Mouse (Mus musculus): ENCODE measurements around the gene Aim2. TPM values are rescaled to one million over a fixed set of nuclear protein-coding genes. Genes with fewer than 3 reads are reported as not detected.

Aim2 gene
- total RNA-seq, 2 experiments from 2014 or later = 3.1 to 3.3 TPM

DNA sequence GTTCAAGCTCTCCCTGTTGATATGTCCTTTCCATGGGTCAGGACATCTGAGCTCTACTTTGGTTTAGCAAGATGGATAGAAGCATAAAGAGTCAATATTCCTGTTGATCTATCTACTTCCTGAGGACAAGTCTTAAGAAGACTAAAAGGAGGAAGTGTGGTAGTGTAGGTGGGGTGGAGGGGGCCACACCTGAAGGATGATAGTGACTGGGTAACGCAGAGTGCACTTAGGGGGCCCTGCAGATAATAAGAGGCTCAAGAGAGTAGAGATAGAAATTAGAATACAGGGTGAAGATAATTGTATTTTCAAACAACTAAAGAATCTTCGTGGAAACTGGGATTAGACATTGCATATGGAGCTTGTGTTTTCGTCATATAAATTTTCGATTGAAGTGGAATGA is 5.6 kb upstream of the Aim2 start:
- no peak for DNase-seq (ENCODE audit: low spot score in 2 of 2)

DNA sequence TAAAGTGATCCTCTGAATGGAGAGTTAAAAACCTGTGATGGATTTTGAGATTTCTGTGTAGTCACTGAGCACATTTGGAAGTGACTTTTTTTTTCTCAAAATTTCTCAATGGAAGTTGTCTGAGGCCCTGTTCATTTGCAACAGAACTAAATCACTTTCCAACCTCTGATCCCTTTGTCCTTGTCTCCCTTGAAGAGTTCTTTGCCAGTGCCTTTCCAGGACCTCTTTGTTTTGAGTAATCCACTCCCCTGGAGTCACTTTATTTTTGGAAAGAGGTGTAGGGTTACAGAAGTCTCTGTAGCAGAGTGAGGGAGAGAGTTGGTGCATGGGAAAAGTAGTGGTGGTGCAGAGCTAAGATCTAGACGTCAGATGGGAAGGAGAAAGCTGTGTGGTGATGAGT is 2.2 kb upstream of the Aim2 start:
- DNase-seq (ENCODE audit: low spot score in 2 of 2) = no peak

DNA sequence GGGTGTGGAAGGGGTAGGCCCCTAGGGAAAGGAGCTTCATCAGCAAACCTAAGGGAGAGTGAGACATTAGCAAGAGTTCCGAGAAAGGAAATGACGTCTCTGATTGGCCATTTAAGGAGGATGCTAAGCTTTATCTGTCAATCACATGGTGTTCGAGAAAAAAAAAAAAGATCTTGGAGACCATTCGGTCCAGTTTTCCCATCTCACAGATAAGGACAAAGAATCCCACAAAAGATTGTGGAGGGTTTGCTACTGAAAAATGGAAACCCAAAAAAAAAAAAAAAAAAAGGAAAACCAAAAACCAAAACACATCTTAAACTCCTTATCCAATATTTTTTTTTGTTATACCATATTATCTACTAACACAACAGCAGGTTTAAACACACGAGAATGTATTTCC is 1.5 kb upstream of the Aim2 start:
- no peak for DNase-seq (ENCODE audit: low spot score in 2 of 2)

DNA sequence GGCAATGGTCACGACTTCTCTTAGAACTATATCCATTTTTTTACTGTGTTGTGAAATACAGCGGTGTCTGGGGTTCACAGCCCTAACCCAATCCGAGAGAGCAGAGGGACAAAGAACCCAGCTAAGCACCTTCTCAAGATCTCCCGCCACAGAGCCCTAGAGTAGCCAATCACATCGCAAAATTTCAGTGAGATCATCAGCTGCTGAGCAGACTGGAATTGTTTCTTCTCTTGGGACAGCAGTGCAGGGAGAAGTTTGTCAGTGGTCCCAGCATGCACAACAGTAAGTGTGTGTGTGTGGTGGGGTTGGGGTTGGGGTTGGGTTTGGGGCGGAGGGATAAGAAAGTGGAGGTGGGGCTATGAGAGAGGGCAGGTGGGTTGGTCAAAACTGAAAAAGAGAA is 733 bp upstream of the Aim2 start:
- no peak for DNase-seq (ENCODE audit: low spot score in 2 of 2)

DNA sequence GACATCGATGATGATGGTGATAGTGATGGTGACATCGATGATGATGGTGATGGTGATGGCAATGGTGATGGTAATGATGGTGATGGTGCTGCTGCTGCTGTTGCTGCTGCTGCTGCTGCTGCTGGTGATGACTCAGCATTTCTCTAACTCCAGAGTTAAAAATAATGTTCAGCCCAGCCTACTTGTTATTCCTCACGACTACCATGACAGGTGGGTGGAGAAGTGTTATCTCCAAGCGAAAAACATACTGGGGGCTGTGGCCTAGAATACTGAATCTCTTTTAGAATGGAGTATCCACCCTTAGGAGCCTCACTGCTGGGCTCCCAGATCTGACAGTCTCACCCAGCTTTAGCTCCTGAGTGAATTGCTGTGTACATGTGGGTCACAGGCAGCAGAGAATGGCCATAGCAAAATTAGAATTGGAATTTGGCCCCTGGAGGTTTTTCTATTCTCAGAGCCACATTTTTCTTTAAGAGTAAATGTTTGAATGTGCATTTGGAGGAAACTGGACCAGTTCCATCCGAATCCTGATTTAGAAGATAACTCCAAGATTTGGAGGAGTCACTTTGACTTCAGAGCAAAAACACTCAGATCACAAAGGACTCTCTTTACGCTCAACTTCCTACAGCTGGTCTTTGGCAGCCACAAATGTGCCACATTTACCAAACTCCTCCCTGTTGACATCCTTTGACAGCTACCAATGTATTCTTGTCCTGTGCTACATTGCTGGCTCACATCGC is 4.6 kb downstream of the Aim2 start:
- DNase-seq (ENCODE audit: low spot score in 2 of 2) = no peak

DNA sequence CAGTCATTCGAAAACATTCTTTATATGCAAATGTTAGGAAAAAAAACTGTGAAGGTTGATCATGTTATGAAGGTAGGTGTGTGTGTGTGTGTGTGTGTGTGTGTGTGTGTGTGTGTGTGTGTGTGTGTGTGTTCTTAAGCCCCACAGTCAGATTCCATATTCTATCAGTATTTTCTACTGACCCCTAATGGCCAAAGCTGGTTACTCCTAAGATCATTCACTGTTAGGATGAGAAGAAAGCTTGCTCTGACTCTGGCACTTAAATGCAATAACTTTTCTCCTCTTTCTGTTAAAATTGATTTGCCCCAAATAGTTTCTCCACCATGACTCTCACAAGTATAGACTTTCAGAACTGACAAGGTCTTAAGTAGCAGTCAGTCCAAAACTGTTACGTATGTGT is 6.0 kb downstream of the Aim2 start:
- no peak for DNase-seq (ENCODE audit: low spot score in 2 of 2)

DNA sequence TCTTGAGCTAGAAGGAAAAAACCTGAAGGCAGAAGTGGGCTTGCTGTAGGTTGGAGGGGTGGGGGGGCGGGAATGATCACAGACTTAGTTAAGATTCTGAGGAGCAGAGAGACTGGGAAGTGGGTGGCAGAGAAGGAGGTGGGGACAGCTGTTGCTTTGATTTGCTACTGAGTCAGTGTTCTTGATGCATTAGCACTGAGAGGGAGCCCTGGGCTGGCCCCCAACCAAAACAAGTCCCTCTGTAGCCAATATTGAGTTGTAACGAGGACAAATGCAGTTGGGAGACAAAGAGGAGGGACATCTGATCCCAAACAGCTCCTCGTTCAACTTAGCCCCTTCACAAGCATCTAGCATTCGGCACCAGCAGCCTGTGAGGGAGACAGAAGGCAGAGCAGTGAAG is 7.1 kb downstream of the Aim2 start:
- DNase-seq (ENCODE audit: low spot score in 2 of 2) = peak in 1 of 2 experiments; percentile 73

DNA sequence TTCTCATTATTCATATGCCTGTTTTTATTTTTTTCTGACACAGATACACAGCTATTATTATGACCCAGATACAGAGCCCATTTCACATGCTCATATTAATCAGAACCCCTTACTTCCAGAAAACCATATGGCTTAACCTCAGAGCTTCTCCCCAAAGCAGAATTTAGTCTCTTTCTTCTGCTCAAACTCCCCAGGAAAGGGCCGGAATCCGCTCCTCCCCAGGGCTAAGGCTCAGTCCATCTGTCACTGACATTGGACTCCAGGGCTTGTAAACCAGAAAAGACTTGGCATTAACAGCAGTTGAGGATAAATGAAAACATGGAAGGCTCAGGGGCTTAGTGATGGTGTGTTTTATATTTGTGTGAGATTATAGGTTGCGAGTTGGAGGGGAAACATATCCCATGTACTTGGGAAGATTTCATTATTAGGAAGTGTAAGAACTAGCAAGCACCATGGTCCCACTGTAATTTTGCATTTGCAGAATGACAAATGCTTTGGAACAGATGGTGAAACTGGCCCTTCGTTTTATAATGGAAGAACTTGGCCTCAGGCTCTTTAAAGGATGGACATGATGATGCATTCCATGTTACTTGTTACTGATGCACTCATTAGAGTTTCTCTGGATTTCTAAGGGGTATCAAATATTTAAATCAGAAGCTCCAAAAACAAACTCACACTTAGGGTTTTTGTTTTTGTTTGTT is 9.1 kb downstream of the Aim2 start:
- no peak for DNase-seq (ENCODE audit: low spot score in 2 of 2)

DNA sequence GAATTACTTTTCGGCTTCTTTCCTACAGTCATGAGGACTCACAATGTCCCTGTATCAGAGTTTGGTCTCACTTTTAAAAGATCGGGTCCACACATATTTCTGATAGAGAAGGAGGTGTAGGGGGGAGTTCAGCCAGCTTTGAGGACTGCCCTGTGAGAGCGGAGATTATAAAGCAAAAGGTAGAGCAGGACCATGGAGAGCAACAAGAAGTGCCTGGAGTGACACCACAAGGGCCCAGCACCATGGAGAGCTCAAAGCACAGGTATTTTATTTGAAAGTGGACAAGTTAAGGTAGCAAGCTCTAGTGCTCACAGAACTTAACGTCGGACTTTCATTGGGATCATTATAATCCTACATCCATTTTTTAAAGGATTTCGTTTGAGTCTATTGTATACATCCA is 11.0 kb downstream of the Aim2 start:
- DNase-seq (ENCODE audit: low spot score in 2 of 2) = no peak

DNA sequence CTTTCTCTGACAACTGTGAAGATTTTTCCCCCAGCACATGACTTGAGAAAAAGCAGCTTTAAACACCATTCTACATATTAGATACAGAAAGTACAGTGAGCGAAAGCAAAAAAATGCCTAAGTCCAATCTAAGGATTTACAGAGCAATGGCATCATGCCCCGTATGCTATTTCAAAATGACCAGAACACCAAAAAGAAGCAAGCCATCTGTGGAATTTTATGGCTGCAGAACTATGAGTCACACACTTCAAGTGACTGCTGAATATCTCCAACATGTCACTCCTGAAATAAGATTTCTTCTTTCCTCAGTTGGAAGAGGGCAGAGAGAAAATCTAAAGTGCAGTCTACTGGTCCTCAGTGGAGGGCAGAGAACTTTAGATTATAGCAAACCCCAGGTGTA is 12.8 kb downstream of the Aim2 start:
- DNase-seq (ENCODE audit: low spot score in 2 of 2) = no peak

DNA sequence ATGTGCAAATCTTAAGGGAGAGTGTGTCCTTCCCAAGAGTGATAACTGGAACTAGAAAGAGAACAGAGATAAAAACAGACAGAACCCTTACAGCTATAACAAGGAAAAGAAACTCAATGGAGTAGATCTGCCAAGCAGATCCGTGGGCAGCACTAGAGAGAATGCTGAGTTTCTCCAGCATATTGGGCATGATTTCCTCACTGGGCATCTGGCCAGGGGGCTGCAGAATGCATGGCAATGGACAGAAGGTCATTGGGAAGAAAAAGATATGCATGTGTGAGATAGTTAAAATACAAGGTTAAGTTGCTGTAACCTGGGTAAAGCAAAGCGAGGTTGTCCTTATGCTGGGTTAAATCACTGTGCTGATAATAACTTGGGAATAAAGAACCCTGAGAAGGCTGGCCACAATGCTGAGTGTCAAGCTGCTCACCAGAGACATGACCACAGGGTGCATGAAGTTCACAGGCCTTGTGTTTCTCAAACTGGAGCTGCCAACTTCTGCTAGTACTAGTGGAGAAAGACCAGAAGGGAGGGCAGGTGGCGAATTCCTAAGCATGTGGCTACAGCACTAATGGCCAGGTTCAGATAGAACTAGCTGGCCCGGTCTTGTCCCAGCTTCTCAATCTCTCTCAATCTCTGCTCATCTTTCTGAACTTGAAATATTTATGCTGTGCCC is 13.6 kb downstream of the Aim2 start:
- DNase-seq (ENCODE audit: low spot score in 2 of 2) = no peak

DNA sequence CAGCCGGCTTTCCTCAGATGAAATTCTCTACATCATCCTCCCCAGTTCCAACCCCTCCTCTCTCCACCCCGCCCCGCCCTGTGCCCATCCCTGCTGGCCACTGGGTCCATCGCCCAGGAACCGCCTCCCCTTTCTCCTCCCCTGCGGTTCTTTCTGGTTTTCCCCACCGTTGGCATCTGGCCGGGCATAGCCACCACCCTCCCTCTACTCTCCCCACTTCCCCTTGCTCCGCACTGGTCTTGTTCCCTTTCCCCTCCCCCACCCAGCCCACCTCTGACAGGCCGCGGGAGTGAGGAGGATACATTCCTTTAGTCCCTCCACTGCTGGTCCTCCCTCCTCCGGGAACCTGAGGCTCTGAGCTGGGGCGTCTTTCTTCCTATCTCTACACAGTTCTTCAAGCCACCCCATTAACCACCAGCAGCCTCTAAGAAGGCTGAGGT is 15.3 kb downstream of the Aim2 start:
- no peak for DNase-seq (ENCODE audit: low spot score in 2 of 2)

DNA sequence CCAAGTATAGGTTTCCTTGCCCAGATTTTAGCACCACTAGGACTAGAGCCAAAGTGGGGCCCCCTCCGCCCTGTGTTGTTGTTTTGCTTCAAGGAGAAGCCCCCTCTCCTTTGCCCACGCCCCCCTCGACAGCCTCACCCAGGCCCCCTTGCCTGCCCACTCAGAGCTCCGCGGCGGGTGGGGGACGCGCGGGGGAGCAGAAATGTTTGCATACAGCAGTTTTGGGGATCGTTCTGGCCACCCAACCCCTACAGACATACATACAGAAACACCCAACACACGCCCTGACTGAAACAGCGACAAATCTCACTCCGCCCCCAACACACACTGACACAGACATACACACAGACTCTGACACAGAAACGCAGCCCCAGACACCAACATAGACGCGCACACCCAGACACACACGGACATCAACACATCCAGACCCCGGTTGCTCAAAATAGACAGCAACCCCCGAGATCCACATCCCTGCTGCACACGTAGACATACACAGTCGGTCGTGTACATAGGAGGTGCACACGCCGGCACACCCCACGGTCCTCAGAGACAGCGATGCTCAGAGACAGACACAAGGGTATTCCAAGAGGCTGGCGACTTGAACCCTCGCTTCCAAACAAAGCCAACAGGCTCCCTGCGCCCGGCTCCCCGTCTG is 16.1 kb downstream of the Aim2 start:
- peak in 1 of 2 experiments; percentile 68 for DNase-seq (ENCODE audit: low spot score in 2 of 2)

DNA sequence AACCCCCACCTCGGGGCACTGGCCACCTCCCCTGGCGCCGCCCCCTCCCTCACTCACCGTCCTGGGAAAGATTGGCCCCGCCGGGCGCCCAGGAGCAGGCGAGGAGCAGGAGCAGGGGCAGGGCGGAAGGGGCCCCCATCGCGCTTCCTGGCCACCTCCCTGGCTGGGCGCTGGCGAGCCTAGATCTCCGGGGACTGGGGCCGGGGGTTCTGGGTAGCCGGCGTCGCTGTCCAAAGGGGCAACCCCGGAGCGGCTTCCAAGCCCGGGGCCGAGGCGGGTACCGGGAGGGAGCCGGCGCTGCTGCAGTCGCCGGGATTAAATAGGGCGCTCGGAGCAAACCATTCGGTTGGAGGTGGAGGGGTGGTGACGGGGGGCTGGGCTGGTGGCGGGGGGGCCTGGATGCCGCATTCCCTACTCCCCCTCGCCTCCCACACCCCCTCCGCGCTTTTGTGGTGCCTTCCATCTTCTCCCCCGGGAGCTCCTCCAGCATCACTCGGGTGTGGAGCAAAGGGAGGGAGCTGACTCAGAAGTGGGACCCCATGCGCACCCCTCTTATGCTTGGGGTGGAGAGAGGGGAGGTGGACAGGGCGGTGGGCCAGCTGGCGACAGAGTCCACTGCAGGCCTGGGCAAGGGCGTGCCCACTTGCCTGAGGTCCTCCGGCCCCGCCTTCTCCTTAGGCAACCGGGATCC is 16.8 kb downstream of the Aim2 start, which contains the start of gene Cadm3:
Gene Cadm3, minus strand, starts transcription at position 340 of the 691 bp plus-strand sequence.
- peak; percentile 79 to 85 for DNase-seq (ENCODE audit: low spot score in 2 of 2)

DNA sequence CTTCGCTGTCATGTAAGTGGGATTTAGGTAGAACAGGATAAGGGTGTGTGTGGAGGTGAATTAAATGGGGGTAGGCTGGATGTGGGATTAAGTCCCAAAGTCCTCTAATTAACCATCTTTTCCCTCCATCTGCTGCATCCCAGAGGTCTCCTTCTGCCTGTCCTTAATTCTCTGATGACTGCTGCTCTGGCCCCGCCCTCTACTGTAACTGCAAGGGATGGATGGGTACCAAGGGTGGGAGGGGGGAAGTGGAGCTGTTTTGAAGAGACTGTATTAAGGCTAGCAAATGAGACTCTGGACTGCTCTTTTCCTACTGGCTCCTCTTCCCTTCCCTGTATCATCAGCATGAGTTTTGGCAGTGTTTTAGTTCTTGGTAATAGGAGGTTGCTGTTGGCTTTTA is 18.9 kb downstream of the Aim2 start:
- no peak for DNase-seq (ENCODE audit: low spot score in 2 of 2)

DNA sequence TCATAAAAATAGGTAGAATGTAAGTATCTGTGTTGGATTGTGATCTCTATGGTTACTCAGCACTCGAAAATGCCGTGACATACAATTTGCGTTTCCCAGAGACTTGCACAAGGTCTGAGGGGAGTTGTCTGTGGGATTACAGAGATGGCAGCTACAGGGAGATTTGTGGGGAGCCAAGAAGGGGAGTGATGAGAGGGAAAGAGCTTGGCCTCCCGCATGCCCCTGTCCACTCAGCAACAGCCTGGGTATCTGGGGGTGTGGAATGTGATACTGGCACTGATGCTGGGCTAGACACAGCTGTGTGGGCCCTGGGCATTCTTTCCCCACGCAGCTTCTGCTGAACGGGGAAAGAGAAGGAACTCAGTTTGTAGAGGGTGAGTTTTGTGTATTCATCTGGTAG is 19.8 kb downstream of the Aim2 start:
- DNase-seq (ENCODE audit: low spot score in 2 of 2) = no peak

DNA sequence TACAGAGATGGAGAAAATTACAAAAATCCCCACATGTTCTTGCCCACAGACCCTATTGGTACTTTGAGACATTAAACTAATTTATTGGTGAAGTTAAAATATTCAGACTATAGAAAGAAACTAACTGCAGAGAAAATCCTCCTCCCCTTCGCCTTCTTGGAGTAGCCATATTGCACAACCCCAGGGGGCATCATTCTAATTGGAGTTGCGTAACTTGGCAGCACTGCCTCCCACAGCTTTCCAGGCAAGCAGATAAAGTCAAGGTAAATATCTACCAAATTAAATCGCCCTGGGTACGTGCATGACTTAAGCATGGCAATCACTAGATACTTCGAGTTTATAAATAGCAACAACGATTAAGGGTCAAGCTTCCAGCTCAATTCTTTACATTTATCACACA is 20.9 kb downstream of the Aim2 start:
- DNase-seq (ENCODE audit: low spot score in 2 of 2) = no peak

DNA sequence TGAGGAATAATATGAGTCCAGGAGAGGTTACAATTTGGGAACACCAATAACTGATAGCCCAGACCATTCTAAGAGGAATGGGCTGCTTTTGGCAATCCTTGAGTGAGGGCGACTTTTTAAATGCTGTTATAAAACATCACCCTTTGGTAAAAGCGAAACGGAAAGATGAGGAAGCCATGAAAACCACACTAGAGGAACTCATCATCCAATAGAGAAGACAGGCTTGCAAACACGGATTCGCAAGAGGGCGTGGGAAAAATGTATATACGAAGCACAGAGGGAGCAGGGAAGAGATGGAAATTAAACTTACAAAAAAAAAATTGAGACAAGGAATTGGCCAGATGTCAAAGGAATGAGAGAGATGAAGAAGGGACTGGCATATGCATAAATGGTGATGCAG is 23.3 kb downstream of the Aim2 start:
- no peak for DNase-seq (ENCODE audit: low spot score in 2 of 2)

DNA sequence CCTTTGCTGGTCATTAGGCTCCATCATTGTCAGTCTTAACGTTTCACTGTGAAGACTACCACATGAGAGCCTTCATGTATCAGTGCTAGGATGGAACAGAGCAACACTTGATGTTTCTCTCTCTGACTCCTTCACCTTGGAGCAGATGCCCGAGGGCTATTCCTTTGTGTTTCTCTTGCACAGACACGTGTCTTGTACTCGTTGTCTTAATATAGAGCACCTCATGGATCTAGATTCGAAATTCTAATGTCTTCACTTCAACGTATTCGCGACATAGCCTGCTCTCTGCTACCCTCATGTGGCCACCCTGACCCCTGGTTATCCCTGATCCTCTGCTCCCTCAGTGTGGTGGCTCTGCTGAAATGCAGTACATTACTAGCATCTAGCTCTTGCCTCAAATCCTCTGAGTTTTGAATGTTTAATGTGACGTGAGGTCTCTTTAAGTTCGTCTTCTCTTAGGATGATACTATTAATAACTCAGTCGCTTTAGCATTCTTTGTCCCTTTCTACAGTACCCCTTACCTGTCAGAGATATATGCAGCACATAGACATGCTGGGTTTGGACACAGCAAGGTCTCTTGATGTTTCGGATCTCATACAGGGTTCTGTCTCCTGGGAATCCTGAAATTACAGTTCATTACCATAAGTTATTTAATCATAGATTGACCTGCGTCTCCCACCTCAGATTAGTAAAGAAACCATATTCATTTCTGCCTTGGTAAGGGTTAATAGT is 26.9 kb downstream of the Aim2 start:
- DNase-seq (ENCODE audit: low spot score in 2 of 2) = peak; percentile 66 to 87

DNA sequence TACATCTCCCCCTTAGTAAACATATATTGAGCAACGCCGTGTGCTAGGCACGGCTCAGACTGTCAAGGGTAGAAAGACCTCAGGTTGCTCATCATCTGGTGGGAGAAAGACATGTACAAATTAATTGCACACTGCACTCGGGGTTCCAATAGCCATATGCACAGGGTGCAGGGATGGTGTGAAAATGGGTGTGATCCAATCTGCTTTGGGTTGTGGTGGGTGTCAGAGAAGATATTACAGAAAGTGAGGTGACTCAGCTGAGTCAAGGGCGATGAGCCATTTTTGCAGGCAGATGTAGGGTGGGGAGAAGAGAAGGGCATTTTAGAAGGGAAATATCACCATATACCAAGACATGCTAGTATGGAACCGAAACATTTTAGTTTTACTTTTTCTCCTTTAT is 30.8 kb downstream of the Aim2 start:
- no peak for DNase-seq (ENCODE audit: low spot score in 2 of 2)
